Mouse (Mus musculus) testis, adult 2 months (tissue): ENCODE measurements around the gene Gse1.

Experiments used
- CTCF ChIP-seq: fragments of 200-500 bp; IDR thresholded peaks from 2 replicates; pipeline ENCODE4 v1.5.1; 2012; ENCODE audit warnings: low read depth, mild to moderate bottlenecking, inconsistent platforms, low read length, moderate library complexity; ENCODE audit not compliant: control insufficient read depth, insufficient read depth, insufficient replicate concordance
- POLR2A ChIP-seq: fragments of 200-500 bp; IDR thresholded peaks from 2 replicates; pipeline ENCODE4 v1.6.1; 2012; ENCODE audit warnings: low read depth, mild to moderate bottlenecking, inconsistent platforms, low read length, moderate library complexity; ENCODE audit not compliant: control insufficient read depth

DNA sequence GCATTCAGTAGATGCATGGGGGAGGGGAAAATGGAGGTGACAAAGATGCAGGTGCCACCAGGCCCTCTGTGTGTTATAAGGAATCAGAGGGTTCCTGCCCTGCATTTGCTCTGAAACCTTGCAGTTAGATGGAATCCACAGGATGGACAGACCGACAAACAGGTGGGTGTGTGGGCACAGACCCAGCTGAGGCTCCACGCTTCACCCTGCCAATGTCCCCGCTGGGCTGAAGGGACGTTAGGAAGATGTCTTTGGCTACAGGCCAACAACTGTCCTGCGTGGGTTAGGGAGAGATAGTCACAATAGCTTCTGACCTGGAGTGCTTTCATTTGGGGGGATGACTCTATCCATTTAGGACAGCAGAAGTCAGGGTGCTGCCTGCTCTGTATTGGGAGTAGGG, 81.8 kb downstream of the Gse1 start:
- no peak for TF ChIP-seq CTCF
- TF ChIP-seq POLR2A = no peak
